Mouse (Mus musculus): Measurements from ENCODE around the gene Parg. TPM values are rescaled to one million over a fixed set of nuclear protein-coding genes. Genes with fewer than 3 reads are reported as not detected.
"Not testable (repeated sequence)": the region's sequence is repeated elsewhere in the genome, so short reads cannot be mapped to it uniquely, and the experiment has no call there.

Gene Parg
- polyA plus RNA-seq, 1 experiment from 2014 or later: 57.1 TPM

- Histone ChIP-seq H3K4me3 (no peak overlapping the region), H3K9me3 (no peaks in the 10 kb centered on the region), H3K4me2 (replicated peaks) (0 out of 2 replicates have a peak overlapping the region, but pooled peaks have one; percentile 99), H3K9ac (no peak overlapping the region), H3K27ac (no peak overlapping the region), H3K36me3 (no peaks in the 10 kb centered on the region), H3K27me3 (replicated peaks) (no peaks in the 10 kb centered on the region), H3K4me1 (peaks cover 19% of the 10 kb centered on the region)
- 86% methylated on average over 8 of the region's 8 CpGs for WGBS
- ATAC-seq (ENCODE audit: low FRiP score, low read depth): no peak
Observed at GRCm38 (mm10) chr14:32164173-32165051, 37.3 kb upstream of the Parg start.

GRCm38 (mm10) chr14:32165278-32166061 is 36.3 kb upstream of the Parg start:
- Histone ChIP-seq H3K4me3 (peak overlapping the region; percentile 50), H3K9ac (peak overlapping the region; percentile 66), H3K9me3 (no peaks in the 10 kb centered on the region), H3K27me3 (replicated peaks) (no peaks in the 10 kb centered on the region), H3K4me2 (replicated peaks) (peak overlapping the region; percentile 99), H3K36me3 (no peaks in the 10 kb centered on the region), H3K27ac (no peak overlapping the region), H3K4me1 (peaks cover 16% of the 10 kb centered on the region)
- WGBS: 1% methylated on average over 42 of the region's 42 CpGs
- ATAC-seq (ENCODE audit: low FRiP score, low read depth): no peak

GRCm38 (mm10) chr14:32166062-32166441 is 35.7 kb upstream of the Parg start:
- 73% methylated on average over 2 of the region's 2 CpGs for WGBS
- ATAC-seq (ENCODE audit: low FRiP score, low read depth): no peak
- H3K36me3 ChIP-seq: no peaks in the 10 kb centered on the region
- H3K9me3 ChIP-seq: no peaks in the 10 kb centered on the region
- no peak overlapping the region for H3K27ac ChIP-seq
- H3K4me3 ChIP-seq: no peak overlapping the region
- no peaks in the 10 kb centered on the region for H3K27me3 ChIP-seq (replicated peaks)
- H3K4me2 ChIP-seq (replicated peaks): peak overlapping the region; percentile 99
- H3K9ac ChIP-seq: no peak overlapping the region
- peaks cover 10% of the 10 kb centered on the region for H3K4me1 ChIP-seq

- Histone ChIP-seq H3K27me3 (replicated peaks) (no peaks in the 10 kb centered on the region), H3K4me1 (peaks cover 9% of the 10 kb centered on the region), H3K9me3 (no peaks in the 10 kb centered on the region), H3K4me2 (replicated peaks) (no peak overlapping the region), H3K4me3 (no peak overlapping the region), H3K9ac (no peak overlapping the region), H3K36me3 (no peaks in the 10 kb centered on the region), H3K27ac (no peak overlapping the region)
- no peak for ATAC-seq (ENCODE audit: low FRiP score, low read depth)
- 87% methylated on average over 1 of the region's 1 CpGs for WGBS
Observed at GRCm38 (mm10) chr14:32166840-32167239, 34.9 kb upstream of the Parg start.

GRCm38 (mm10) chr14:32167326-32167725 is 34.4 kb upstream of the Parg start:
- H3K36me3 ChIP-seq: no peaks in the 10 kb centered on the region
- ATAC-seq (ENCODE audit: low FRiP score, low read depth): no peak
- H3K4me2 ChIP-seq (replicated peaks): no peak overlapping the region
- H3K9me3 ChIP-seq: no peaks in the 10 kb centered on the region
- no peaks in the 10 kb centered on the region for H3K27me3 ChIP-seq (replicated peaks)
- H3K4me1 ChIP-seq: peaks cover 9% of the 10 kb centered on the region
- no peak overlapping the region for H3K27ac ChIP-seq
- no peak overlapping the region for H3K4me3 ChIP-seq
- 92% methylated on average over 5 of the region's 5 CpGs for WGBS
- H3K9ac ChIP-seq: no peak overlapping the region

GRCm38 (mm10) chr14:32168653-32169231 is 33.0 kb upstream of the Parg start:
- H3K27ac ChIP-seq: no peak overlapping the region
- no peak for ATAC-seq (ENCODE audit: low FRiP score, low read depth)
- H3K4me2 ChIP-seq (replicated peaks): no peak overlapping the region

GRCm38 (mm10) chr14:32170137-32170536 is 31.6 kb upstream of the Parg start:
- Histone ChIP-seq H3K9ac (no peak overlapping the region), H3K27me3 (replicated peaks) (no peaks in the 10 kb centered on the region), H3K9me3 (no peaks in the 10 kb centered on the region), H3K4me3 (no peak overlapping the region), H3K36me3 (peaks cover 10% of the 10 kb centered on the region), H3K27ac (no peak overlapping the region), H3K4me1 (peaks cover 7% of the 10 kb centered on the region), H3K4me2 (replicated peaks) (no peak overlapping the region)
- ATAC-seq (ENCODE audit: low FRiP score, low read depth): no peak
- WGBS: 88% methylated on average over 4 of the region's 4 CpGs

More at GRCm38 (mm10) chr14:32168653-32169231, 33.0 kb upstream of the Parg start:
- WGBS: 75% methylated on average over 3 of the region's 3 CpGs
- Histone ChIP-seq H3K4me3 (no peak overlapping the region), H3K36me3 (peaks cover 6% of the 10 kb centered on the region), H3K4me1 (peaks cover 9% of the 10 kb centered on the region), H3K27me3 (replicated peaks) (no peaks in the 10 kb centered on the region), H3K9ac (no peak overlapping the region), H3K9me3 (no peaks in the 10 kb centered on the region)

GRCm38 (mm10) chr14:32175310-32175709 is 26.4 kb upstream of the Parg start:
- H3K9ac ChIP-seq: no peak overlapping the region
- no peak overlapping the region for H3K4me2 ChIP-seq (replicated peaks)
- H3K27me3 ChIP-seq (replicated peaks): no peaks in the 10 kb centered on the region
- WGBS: 92% methylated on average over 2 of the region's 2 CpGs
- no peak overlapping the region for H3K4me3 ChIP-seq
- H3K9me3 ChIP-seq: no peaks in the 10 kb centered on the region
- no peaks in the 10 kb centered on the region for H3K4me1 ChIP-seq
- H3K36me3 ChIP-seq: peaks cover 26% of the 10 kb centered on the region
- no peak for ATAC-seq (ENCODE audit: low FRiP score, low read depth)
- no peak overlapping the region for H3K27ac ChIP-seq

GRCm38 (mm10) chr14:32176590-32176989 is 25.2 kb upstream of the Parg start:
- WGBS: 87% methylated on average over 5 of the region's 5 CpGs
- H3K27ac ChIP-seq; H3K4me1 ChIP-seq; H3K9ac ChIP-seq; ATAC-seq (ENCODE audit: low FRiP score, low read depth); H3K27me3 ChIP-seq (replicated peaks); H3K4me2 ChIP-seq (replicated peaks); H3K4me3 ChIP-seq; H3K9me3 ChIP-seq: not testable (repeated sequence)
- H3K36me3 ChIP-seq: peaks cover 36% of the 10 kb centered on the region

- ATAC-seq (ENCODE audit: low FRiP score, low read depth): no peak
- Histone ChIP-seq H3K27ac (no peak overlapping the region), H3K4me3 (no peak overlapping the region), H3K36me3 (peaks cover 52% of the 10 kb centered on the region), H3K9me3 (no peaks in the 10 kb centered on the region), H3K4me2 (replicated peaks) (no peak overlapping the region), H3K9ac (no peak overlapping the region), H3K27me3 (replicated peaks) (no peaks in the 10 kb centered on the region), H3K4me1 (no peaks in the 10 kb centered on the region)
- WGBS: 91% methylated on average over 10 of the region's 10 CpGs
Observed at GRCm38 (mm10) chr14:32179393-32180195, 22.2 kb upstream of the Parg start.

- no peaks in the 10 kb centered on the region for H3K9me3 ChIP-seq
- peaks cover 53% of the 10 kb centered on the region for H3K36me3 ChIP-seq
- H3K4me1 ChIP-seq: no peaks in the 10 kb centered on the region
- WGBS: 90% methylated on average over 6 of the region's 6 CpGs
- no peak for ATAC-seq (ENCODE audit: low FRiP score, low read depth)
- no peaks in the 10 kb centered on the region for H3K27me3 ChIP-seq (replicated peaks)
- H3K27ac ChIP-seq: no peak overlapping the region
- no peak overlapping the region for H3K4me3 ChIP-seq
- no peak overlapping the region for H3K9ac ChIP-seq
- H3K4me2 ChIP-seq (replicated peaks): no peak overlapping the region
Observed at GRCm38 (mm10) chr14:32180861-32181260, 20.9 kb upstream of the Parg start.
